Mouse (Mus musculus) C2C12 (cell line): ENCODE data around the gene Dnah6.

Source experiments
- CTCF ChIP-seq: IDR thresholded peaks from one replicate; pipeline ENCODE4 v1.5.1; 2011; ENCODE audit not compliant: control insufficient read depth, insufficient read depth, insufficient read length
- MAX ChIP-seq: IDR thresholded peaks from one replicate; pipeline ENCODE4 v1.6.1; 2011; ENCODE audit warnings: mild to moderate bottlenecking, control low read depth
- MYOD1 ChIP-seq: IDR thresholded peaks from one replicate; pipeline ENCODE4 v1.6.1; 2011; ENCODE audit warnings: low read depth; ENCODE audit not compliant: control insufficient read depth, insufficient read length
- USF1 ChIP-seq: IDR thresholded peaks from one replicate; pipeline ENCODE4 v1.6.1; 2011; ENCODE audit warnings: low read depth, mild to moderate bottlenecking, control low read depth, moderate library complexity

DNA sequence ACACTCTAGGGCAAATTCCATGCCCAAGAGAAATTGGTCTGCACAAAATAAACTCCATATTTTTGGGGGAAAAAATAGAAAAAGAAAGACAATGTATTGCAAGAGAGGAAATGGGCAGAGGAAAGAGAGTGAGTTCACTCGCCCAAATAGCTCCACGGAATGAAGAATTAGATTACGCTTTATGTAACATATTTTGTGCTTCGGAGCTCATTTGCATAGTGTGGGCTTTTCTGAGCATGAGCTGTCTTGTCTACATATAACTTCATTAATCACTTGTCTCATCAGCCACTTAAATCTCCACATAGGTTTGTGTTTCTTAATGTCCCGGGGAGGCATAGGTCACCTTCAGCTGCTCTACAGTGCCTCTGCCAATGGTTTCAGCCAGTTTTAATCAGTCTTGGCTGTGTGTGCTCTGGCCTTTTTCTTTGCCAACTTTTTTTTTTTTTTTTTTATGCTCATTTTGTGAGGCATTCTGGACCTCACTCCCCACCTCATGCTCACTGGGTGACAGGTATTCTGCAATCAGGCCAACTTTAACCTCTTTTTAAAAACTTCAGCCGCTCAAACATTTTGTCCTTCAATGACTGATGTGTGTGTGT is 12.9 kb upstream of the Dnah6 start:
- TF ChIP-seq MYOD1 (no peak), CTCF (no peak), USF1 (no peak), MAX (no peak)
